Mouse (Mus musculus) cortical plate, adult 2 months (tissue): ENCODE results near the gene Ralgds. TPM values are rescaled to one million over a fixed set of nuclear protein-coding genes. Genes with fewer than 3 reads are reported as not detected.

Source experiments
- H3K27ac ChIP-seq: fragments of 200-500 bp; 2 replicates; pipeline ENCODE4 v1.5.1; 2012; ENCODE audit warnings: low read length, control low read depth, inconsistent platforms; ENCODE audit not compliant: insufficient read depth
- H3K4me1 ChIP-seq: fragments of 200-500 bp; 2 replicates; pipeline ENCODE4 v1.6.1; 2011; ENCODE audit warnings: low read length; ENCODE audit not compliant: control insufficient read depth, insufficient read depth
- H3K4me3 ChIP-seq: fragments of 200-500 bp; 2 replicates; pipeline ENCODE4 v1.5.1; 2011; ENCODE audit warnings: mild to moderate bottlenecking, low read length, control low read depth; ENCODE audit not compliant: insufficient read depth
- CTCF ChIP-seq: fragments of 200-500 bp; IDR thresholded peaks from 2 replicates; pipeline ENCODE4 v1.5.1; 2011; ENCODE audit warnings: mild to moderate bottlenecking, control low read depth, low read length; ENCODE audit not compliant: insufficient read depth; ENCODE audit errors: extremely low read depth
- POLR2A ChIP-seq: fragments of 200-500 bp; IDR thresholded peaks from 2 replicates; pipeline ENCODE4 v1.6.1; 2011; ENCODE audit warnings: mild to moderate bottlenecking, low read length, control low read depth; ENCODE audit not compliant: insufficient read depth; ENCODE audit errors: extremely low read depth
- polyA plus RNA-seq: library from polyadenylated mRNA; depleted of rRNA; stranded (reverse); fragments of >200 nt; gene quantifications from 2 replicates; pipeline ENCODE4 v1.2.3, GENCODE M21; 2012

The Ralgds gene
- polyA plus RNA-seq, 1 experiment: 107 TPM

DNA sequence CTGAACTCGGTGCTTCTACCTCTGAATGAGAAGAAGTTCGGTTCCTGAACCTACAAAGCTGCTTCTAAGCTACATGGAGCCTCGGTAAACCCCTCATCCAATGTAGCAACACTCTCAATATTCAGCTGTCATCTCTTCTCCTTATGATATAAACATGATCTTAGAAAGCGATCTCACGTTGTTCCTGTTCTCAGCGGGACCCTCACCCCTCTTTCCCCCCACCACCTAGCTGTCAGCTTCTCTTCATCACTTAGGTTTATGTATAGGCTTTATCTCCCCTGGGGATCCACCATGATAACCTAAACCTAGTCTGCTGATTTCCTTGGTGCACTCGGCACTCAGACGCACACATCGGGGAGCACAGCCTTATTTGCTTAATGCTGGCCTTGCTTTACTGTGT lies 70.7 kb downstream of the Ralgds start, which contains the start of gene Gtf3c5:
TSS of gene Gtf3c5 (minus strand) at position 101 of the 400 bp plus-strand sequence.
- Histone ChIP-seq H3K27ac (peak within 1 kb of the TSS; percentile 32; the same call in 1 of the 2 replicates), H3K4me3 (peak within 1 kb of the TSS; percentile 84), H3K4me1 (no peaks in the 10 kb centered on the region)
- TF ChIP-seq POLR2A (no peak), CTCF (no peak)

GRCm38 (mm10) chr2:28585043-28585571 lies 72.2 kb downstream of the Ralgds start:
- no peak for TF ChIP-seq POLR2A
- TF ChIP-seq CTCF: peak; percentile 100
- H3K4me1 ChIP-seq: no peaks in the 10 kb centered on the region
- H3K27ac ChIP-seq: no peak overlapping the region
- no peak overlapping the region for H3K4me3 ChIP-seq

- no peak for TF ChIP-seq POLR2A
- TF ChIP-seq CTCF: no peak
- Histone ChIP-seq H3K4me1 (no peaks in the 10 kb centered on the region), H3K4me3 (no peak overlapping the region), H3K27ac (no peak overlapping the region)
Measured at GRCm38 (mm10) chr2:28585730-28586129, 72.8 kb downstream of the Ralgds start.

- TF ChIP-seq CTCF: no peak
- TF ChIP-seq POLR2A: no peak
- Histone ChIP-seq H3K4me3 (no peak overlapping the region), H3K27ac (no peak overlapping the region), H3K4me1 (no peaks in the 10 kb centered on the region)
Measured at GRCm38 (mm10) chr2:28588574-28588973, 75.6 kb downstream of the Ralgds start.

DNA sequence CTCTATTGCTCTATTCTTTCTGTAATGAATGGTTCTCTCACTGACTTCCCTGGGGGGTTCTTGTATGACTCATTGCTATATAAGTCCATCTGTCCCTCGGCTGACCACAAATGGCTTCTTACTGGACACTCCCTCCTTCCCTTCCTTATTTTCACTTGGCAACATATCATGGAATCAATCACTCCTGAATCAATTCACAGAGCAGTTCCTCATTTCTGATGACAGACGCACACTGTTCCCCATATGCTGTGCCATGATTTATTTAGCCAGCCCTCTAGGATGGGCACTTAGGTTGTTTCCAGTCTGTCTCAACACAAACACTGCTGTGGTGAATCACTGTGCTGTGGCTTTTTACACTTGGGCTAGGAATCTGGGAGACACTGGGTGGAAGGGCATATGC lies 78.6 kb downstream of the Ralgds start:
- no peak for TF ChIP-seq POLR2A
- TF ChIP-seq CTCF: no peak
- Histone ChIP-seq H3K4me3 (no peak overlapping the region), H3K4me1 (no peaks in the 10 kb centered on the region), H3K27ac (no peak overlapping the region)

GRCm38 (mm10) chr2:28592809-28593208 lies 79.9 kb downstream of the Ralgds start:
- no peaks in the 10 kb centered on the region for H3K4me1 ChIP-seq
- H3K4me3 ChIP-seq: no peak overlapping the region
- H3K27ac ChIP-seq: no peak overlapping the region
- peak; percentile 65 for TF ChIP-seq CTCF
- no peak for TF ChIP-seq POLR2A

DNA sequence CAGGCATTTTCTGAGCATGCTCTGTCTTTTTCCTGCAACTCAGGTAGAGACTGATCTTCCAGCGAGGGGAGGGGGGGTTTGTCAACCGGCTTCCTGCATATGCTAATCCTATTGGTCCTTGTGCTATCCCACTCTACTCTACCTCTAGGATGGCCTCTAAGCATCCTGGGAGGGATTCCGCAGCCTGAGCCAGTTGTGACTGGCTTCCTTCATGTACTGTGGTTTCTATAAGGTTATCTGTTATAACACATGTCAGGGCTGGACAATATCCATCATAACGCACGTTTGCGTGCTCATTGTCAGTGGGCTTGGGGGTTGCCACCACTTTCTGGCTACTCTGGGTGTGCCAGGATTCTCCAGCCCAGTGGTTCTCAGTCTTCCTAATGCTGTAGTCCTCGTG lies 83.1 kb downstream of the Ralgds start:
- no peak overlapping the region for H3K27ac ChIP-seq
- TF ChIP-seq CTCF (no peak), POLR2A (no peak)
- no peak overlapping the region for H3K4me3 ChIP-seq
- no peaks in the 10 kb centered on the region for H3K4me1 ChIP-seq

DNA sequence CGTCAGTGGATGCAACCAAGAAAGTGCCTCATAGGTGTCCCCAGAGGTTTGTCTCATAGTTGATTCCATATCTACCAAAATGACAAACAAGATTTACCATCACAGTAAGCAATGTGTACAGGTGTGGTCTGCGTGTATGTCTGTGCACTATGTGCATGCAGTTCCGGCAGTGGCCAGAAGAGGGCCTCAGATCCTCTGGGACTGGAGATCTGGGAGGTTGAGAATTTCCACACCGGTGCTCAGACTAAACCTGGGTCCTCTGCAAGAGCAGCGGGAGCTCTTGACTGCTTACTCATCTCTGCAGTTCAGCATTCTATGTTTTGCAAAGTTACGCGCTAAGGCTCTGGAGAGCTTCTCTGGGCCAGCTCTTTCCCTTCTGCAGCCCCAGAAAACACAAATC lies 84.1 kb downstream of the Ralgds start:
- no peak overlapping the region for H3K4me3 ChIP-seq
- no peaks in the 10 kb centered on the region for H3K4me1 ChIP-seq
- TF ChIP-seq POLR2A: no peak
- no peak overlapping the region for H3K27ac ChIP-seq

GRCm38 (mm10) chr2:28597733-28598547 lies 85.0 kb downstream of the Ralgds start:
- no peak overlapping the region for H3K4me3 ChIP-seq
- TF ChIP-seq POLR2A (no peak), CTCF (no peak)
- no peaks in the 10 kb centered on the region for H3K4me1 ChIP-seq

GRCm38 (mm10) chr2:28598692-28599568 lies 86.0 kb downstream of the Ralgds start:
- H3K4me1 ChIP-seq: no peaks in the 10 kb centered on the region
- TF ChIP-seq POLR2A (no peak), CTCF (no peak)
- no peak overlapping the region for H3K4me3 ChIP-seq
- no peak overlapping the region for H3K27ac ChIP-seq

More at GRCm38 (mm10) chr2:28597733-28598547, 85.0 kb downstream of the Ralgds start:
- H3K27ac ChIP-seq: no peak overlapping the region
